Mouse (Mus musculus) forebrain, embryonic 16.5 days (tissue): ENCODE measurements at regions not wholly inside any gene's neighbourhood (a gene's known extent, or its start where the extent isn't known, plus 50 kb on each side); places are given as distances from the start of the nearest gene placed in this dataset.

ENCODE experiments used
- ATAC-seq: fragments of 200-750 bp; cut with Nextera tagmentation; 2 replicates; pipeline ENCODE4 v1.8.0; 2017; ENCODE audit warnings: mild to moderate bottlenecking, moderate library complexity
- H3K27ac ChIP-seq: fragments of 300-500 bp; sonication (generic); 2 replicates; pipeline ENCODE4 v1.5.1; 2014; ENCODE audit warnings: low read length, control low read depth
- H3K27me3 ChIP-seq: fragments of 300-500 bp; sonication (generic); replicated peaks from 2 replicates; pipeline ENCODE4 v1.6.1; 2014; ENCODE audit warnings: low read length; ENCODE audit not compliant: control insufficient read depth, insufficient read depth
- H3K36me3 ChIP-seq: fragments of 300-500 bp; sonication (generic); 2 replicates; pipeline ENCODE4 v1.6.1; 2014; ENCODE audit not compliant: control insufficient read depth, insufficient read depth
- H3K4me1 ChIP-seq: fragments of 300-500 bp; sonication (generic); replicated peaks from 2 replicates; pipeline ENCODE4 v1.6.1; 2014; ENCODE audit warnings: low read length; ENCODE audit not compliant: control insufficient read depth, insufficient read depth
- H3K4me2 ChIP-seq: fragments of 300-500 bp; sonication (generic); 2 replicates; pipeline ENCODE4 v1.6.1; 2014; ENCODE audit warnings: mild to moderate bottlenecking, low read length, control low read depth
- H3K4me3 ChIP-seq: fragments of 300-500 bp; sonication (generic); replicated peaks from 2 replicates; pipeline ENCODE4 v1.5.1; 2014; ENCODE audit warnings: mild to moderate bottlenecking, low read length, control low read depth
- H3K9ac ChIP-seq: fragments of 300-500 bp; sonication (generic); replicated peaks from 2 replicates; pipeline ENCODE4 v1.6.1; 2014; ENCODE audit warnings: low read depth, low read length, control low read depth
- H3K9me3 ChIP-seq: fragments of 300-500 bp; sonication (generic); 2 replicates; pipeline ENCODE4 v1.6.1; 2016; ENCODE audit warnings: low read length; ENCODE audit not compliant: control insufficient read depth
- WGBS: fragments of 180-500 bp; shearing (Covaris S2); extraction: QIAGEN DNeasy Blood & Tissue Kit; methylation state at CpG from one replicate; pipeline ENCODE4 v1.1.7; 2014; 5-methylcytosine and 5-hydroxymethylcytosine counted together

- WGBS = 60% methylated on average over 7 of the region's 7 CpGs
- no peaks in the 10 kb centered on the region for H3K27me3 ChIP-seq
- H3K9ac ChIP-seq = no peak overlapping the region
- no peaks in the 10 kb centered on the region for H3K9me3 ChIP-seq
- H3K36me3 ChIP-seq = no peaks in the 10 kb centered on the region
- ATAC-seq = no peak
- H3K4me3 ChIP-seq = no peak overlapping the region
- H3K4me1 ChIP-seq = no peaks in the 10 kb centered on the region
- H3K27ac ChIP-seq = no peak overlapping the region
- H3K4me2 ChIP-seq = no peak overlapping the region
These were observed 510.7 kb upstream of the Slit2 start for GRCm38 (mm10) chr5:47472027-47472825.

GRCm38 (mm10) chr5:47479908-47480307 lies 503.0 kb upstream of the Slit2 start:
- no peak for ATAC-seq

GRCm38 (mm10) chr5:47496218-47496617 lies 486.7 kb upstream of the Slit2 start:
- no peak overlapping the region for H3K4me2 ChIP-seq
- no peak overlapping the region for H3K4me3 ChIP-seq
- no peak overlapping the region for H3K27ac ChIP-seq
- no peaks in the 10 kb centered on the region for H3K36me3 ChIP-seq
- H3K9ac ChIP-seq = no peak overlapping the region
- H3K9me3 ChIP-seq = no peaks in the 10 kb centered on the region
- ATAC-seq = no peak
- H3K27me3 ChIP-seq = no peaks in the 10 kb centered on the region
- no peaks in the 10 kb centered on the region for H3K4me1 ChIP-seq
- WGBS = 13% methylated on average over 3 of the region's 3 CpGs

More at GRCm38 (mm10) chr5:47479908-47480307, 503.0 kb upstream of the Slit2 start:
- Histone ChIP-seq H3K9ac (no peak overlapping the region), H3K4me1 (no peaks in the 10 kb centered on the region), H3K4me3 (no peak overlapping the region), H3K36me3 (no peaks in the 10 kb centered on the region), H3K4me2 (no peak overlapping the region), H3K9me3 (no peaks in the 10 kb centered on the region), H3K27me3 (no peaks in the 10 kb centered on the region), H3K27ac (no peak overlapping the region)

DNA sequence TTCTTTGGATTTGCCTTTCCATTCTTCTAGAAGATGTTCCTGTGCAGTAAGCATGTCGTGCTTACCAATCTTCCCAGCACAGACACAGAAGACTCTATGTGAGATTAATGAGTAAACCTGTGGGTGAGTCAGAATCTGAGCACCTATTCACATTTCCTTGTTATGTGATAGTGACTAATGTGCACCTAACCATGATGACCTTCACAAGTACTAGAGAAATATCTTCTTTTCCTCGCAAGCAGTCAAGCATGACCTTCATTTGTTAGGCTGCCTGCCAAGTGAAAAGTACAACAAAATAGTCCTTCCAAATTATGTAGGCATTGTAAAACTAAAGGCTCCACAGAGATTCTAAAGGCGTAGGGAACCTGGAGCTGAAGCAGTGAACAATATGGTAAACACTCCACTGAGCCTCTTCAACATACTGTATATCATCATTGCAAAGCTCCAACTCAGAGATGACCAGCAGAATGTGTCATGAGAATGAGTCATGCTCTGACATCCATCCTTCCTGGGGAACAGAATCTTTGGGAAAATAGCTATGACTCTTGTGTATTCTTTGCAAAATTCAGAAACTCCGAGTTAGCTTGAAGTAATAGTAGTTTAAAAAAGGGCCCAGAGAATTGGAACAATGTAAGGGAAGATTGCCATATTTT lies 480.0 kb upstream of the Slit2 start:
- Histone ChIP-seq H3K27ac (no peak overlapping the region), H3K9ac (no peak overlapping the region), H3K27me3 (no peaks in the 10 kb centered on the region), H3K4me3 (no peak overlapping the region), H3K4me2 (no peak overlapping the region), H3K4me1 (no peaks in the 10 kb centered on the region), H3K9me3 (no peaks in the 10 kb centered on the region), H3K36me3 (no peaks in the 10 kb centered on the region)
- 83% methylated on average over 4 of the region's 4 CpGs for WGBS
- ATAC-seq = no peak

DNA sequence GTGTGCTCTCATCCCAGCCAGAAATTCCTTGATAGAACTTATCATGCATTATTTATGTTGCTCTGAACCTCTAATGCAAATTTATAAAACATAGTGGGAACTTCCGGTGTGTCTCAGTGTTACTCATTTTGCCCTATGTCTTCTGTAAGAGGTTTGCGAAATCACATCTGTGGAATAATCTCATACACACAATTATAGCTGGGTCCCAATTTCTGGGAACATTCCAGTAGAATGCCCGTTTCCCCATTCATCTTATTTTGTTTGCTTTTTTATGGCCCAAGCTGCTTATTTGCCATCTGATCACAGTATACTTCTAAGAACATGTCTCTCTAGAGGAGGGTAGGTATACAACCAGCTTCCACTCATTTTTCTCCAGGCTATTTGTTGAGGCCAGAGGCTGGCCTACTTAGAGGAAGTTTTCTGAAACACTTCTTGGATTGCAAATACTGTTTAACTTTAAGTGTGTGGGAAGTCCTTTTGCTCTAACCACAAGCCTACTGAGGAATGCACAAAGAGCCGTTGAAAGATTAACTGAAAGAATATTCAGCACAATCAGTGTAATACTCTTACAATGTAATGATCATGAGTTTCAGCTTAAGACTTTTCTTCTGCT lies 474.1 kb upstream of the Slit2 start:
- Histone ChIP-seq H3K27ac (no peak overlapping the region), H3K9ac (no peak overlapping the region), H3K36me3 (no peaks in the 10 kb centered on the region), H3K9me3 (no peaks in the 10 kb centered on the region), H3K4me1 (no peaks in the 10 kb centered on the region), H3K4me2 (no peak overlapping the region), H3K4me3 (no peak overlapping the region), H3K27me3 (no peaks in the 10 kb centered on the region)
- ATAC-seq = no peak
- WGBS = 86% methylated on average over 4 of the region's 4 CpGs

DNA sequence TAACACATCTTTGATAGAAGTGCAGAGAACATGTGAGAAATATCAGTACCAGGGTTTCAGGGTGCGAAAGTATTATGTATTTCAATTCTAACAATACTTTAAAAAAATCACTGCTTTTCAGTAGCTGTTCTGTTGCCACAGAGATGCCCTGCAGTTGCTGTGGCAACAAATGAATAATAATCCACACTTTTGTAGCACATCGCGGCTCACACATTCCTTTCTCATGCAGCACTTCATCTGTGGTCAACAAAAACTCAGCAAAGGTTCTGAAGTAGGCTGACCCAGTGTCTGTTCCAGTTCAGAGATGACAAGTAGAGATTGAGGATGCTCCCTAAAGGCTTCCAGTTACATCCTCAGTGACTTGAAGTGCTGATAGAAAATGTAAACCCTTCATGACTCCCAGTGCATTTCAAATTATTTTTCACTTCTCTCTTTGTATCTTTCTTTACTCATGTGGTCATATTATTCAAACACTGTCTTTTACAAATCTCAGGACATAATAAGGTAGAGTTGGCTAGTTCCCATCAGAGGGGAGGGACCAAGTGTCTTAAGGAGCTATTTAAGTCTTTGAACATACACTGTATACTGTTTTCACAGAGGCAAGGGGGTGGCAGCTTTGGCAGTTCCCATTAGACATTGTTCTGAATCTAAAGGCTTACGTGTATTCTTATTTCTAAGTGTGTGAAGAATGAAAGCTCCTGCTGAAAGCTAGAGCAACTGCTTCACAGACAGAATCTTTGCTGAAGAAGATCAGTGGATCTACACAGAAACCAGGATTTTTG lies 460.6 kb upstream of the Slit2 start:
- no peak overlapping the region for H3K27ac ChIP-seq
- H3K36me3 ChIP-seq = no peaks in the 10 kb centered on the region
- H3K9ac ChIP-seq = no peak overlapping the region
- no peak overlapping the region for H3K4me3 ChIP-seq
- no peaks in the 10 kb centered on the region for H3K27me3 ChIP-seq
- peaks cover 3% of the 10 kb centered on the region; the same call in 1 of the 2 replicates for H3K4me1 ChIP-seq
- H3K9me3 ChIP-seq = no peaks in the 10 kb centered on the region
- no peak overlapping the region for H3K4me2 ChIP-seq
- 14% methylated on average over 4 of the region's 4 CpGs for WGBS
- peak; percentile 52; the same call in 1 of the 2 replicates for ATAC-seq

DNA sequence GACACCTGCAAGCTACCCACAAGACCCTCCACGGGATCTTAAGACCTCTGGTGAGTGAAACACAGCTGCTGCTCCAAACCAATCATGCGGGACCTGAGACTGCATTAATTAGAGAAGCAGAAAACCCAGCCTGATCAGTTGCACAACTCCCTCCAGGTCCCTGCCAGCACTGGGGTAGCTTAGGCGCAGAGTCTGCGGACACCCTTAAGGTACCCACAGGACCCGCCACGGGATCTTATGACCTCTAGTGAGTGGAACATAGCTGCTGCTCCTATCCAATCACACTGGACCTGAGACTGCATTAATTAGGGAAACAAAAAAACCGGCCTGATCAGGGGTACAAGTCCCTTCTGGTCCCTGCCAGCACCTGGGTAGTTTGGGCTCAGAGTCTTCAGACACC lies 454.3 kb upstream of the Slit2 start:
- H3K4me2 ChIP-seq = no peak overlapping the region
- H3K4me3 ChIP-seq = no peak overlapping the region
- no peak overlapping the region for H3K27ac ChIP-seq
- H3K9ac ChIP-seq = no peak overlapping the region
- no peaks in the 10 kb centered on the region for H3K9me3 ChIP-seq
- no peaks in the 10 kb centered on the region for H3K4me1 ChIP-seq
- no peaks in the 10 kb centered on the region for H3K36me3 ChIP-seq
- 93% methylated on average over 7 of the region's 7 CpGs for WGBS
- ATAC-seq = no peak
- H3K27me3 ChIP-seq = no peaks in the 10 kb centered on the region

DNA sequence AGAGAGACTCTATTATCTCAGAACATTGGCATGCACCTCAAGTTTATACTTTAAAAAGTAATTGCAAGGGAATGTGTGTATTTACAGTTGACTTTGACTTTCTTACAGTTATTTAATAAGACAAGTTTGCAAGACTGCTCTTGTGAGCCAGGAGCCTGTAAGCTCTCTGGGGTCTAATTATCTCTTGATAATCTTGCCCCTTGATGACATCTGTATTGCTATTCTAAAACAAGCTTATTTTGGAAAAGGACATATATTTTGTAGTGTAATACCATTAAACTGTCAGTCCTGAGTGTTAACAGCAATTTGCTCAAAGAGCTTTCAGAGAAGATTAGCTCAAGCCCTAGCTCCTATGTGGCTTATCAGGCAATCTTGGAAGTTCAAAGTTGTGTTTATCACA lies 445.4 kb upstream of the Slit2 start:
- Histone ChIP-seq H3K4me2 (no peak overlapping the region), H3K36me3 (no peaks in the 10 kb centered on the region), H3K9me3 (no peaks in the 10 kb centered on the region), H3K27me3 (no peaks in the 10 kb centered on the region), H3K4me1 (no peaks in the 10 kb centered on the region), H3K27ac (no peak overlapping the region), H3K4me3 (no peak overlapping the region), H3K9ac (no peak overlapping the region)
- ATAC-seq = no peak

GRCm38 (mm10) chr5:47542248-47542647 lies 440.7 kb upstream of the Slit2 start:
- Histone ChIP-seq H3K4me2 (no peak overlapping the region), H3K27me3 (no peaks in the 10 kb centered on the region), H3K36me3 (no peaks in the 10 kb centered on the region), H3K27ac (no peak overlapping the region), H3K9me3 (no peaks in the 10 kb centered on the region), H3K4me1 (no peaks in the 10 kb centered on the region), H3K9ac (no peak overlapping the region), H3K4me3 (no peak overlapping the region)
- no peak for ATAC-seq
- 38% methylated on average over 1 of the region's 1 CpGs for WGBS
